Mouse (Mus musculus) kidney, adult 2 months (tissue): ENCODE data around the gene Sept11.

ENCODE experiments used
- CTCF ChIP-seq: fragments of 200-500 bp; conservative IDR thresholded peaks from 2 replicates; pipeline ENCODE4 v1.5.1; 2011; ENCODE audit warnings: low read depth, mild to moderate bottlenecking, control low read depth, low read length, moderate library complexity, mixed read lengths; ENCODE audit not compliant: insufficient read depth, insufficient read length
- POLR2A ChIP-seq: fragments of 200-500 bp; IDR thresholded peaks from one replicate; pipeline ENCODE4 v1.6.1; 2011; ENCODE audit warnings: low read depth, low read length, control low read depth

DNA sequence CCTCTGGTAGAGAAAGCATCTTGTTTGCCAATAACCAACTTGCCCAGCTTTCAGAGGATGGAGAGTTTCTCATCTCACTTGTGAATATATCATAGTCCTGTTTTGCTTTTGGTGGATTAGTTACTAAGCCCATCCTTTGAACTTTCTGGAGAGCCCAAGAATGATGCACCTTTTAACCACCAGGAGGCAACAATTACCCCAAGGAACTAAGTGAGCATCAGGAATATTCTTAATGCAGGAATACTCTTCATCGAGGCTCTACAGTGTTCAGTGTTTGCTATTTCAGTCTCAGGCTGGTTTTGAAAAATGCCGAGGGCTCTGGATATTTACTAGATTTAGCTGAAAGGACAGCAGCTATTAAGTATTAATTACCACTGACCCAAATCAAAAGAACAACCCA is 87.0 kb downstream of the Sept11 start:
- TF ChIP-seq CTCF (0 out of 2 replicates have a peak, but pooled peaks have one; percentile 3), POLR2A (no peak)
